Mouse (Mus musculus): ENCODE results near the gene Olfr555.
"Not testable (repeated sequence)": the region's sequence is repeated elsewhere in the genome, so short reads cannot be mapped to it uniquely, and the experiment has no call there.

The Olfr555 gene

GRCm38 (mm10) chr7:102658523-102658922 is at the start of gene Olfr555:
TSS of gene Olfr555 (plus strand) at chr7:102658823.
- DNase-seq (ENCODE audit: inconsistent ontology term): no peak

- no peak for DNase-seq (ENCODE audit: inconsistent ontology term)
Measured at GRCm38 (mm10) chr7:102618118-102618517, 40.5 kb upstream of the Olfr555 start, which contains the start of gene Olfr553. TSS of gene Olfr553 (minus strand) at chr7:102618218.

DNA sequence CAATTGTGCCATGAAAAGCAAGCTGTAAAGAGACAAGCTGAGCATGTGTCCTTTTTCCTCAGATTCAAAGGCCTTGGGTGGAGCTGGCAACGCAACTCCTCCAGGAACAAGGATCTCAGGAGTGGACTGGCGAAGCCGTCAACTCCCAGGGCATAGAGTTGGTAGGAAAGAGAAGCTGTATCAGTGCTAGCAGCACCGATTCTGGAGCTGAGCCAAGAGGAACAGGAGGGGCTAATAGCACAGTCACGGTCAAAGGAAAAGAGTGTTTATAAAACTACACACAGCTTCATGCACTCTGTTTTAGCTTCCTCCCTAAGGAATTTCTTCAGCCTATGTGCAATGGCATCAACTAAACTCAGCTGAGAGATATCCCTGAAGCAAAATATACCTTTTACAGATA is 39.0 kb upstream of the Olfr555 start:
- DNase-seq (ENCODE audit: inconsistent ontology term): no peak

DNA sequence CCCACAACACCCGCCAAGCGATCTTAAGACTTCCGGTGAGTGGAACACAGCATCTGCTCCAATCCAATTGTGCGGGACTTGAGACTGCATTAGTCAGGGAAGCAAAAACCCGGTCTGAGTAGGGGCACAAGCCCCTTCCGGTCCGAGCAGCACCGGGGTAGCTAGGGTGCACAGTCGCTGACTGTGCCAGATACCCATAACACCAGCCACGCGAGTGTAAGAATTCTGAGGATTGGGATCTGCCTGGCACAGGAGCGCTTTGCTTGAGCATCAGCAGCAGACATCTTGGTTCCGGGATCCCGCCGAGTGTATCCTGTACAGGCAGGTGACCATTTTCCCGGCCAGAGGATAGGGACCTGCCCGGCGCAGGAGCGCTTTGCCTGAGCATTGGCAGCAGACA is 38.3 kb upstream of the Olfr555 start:
- not testable (repeated sequence) for DNase-seq (ENCODE audit: inconsistent ontology term)

GRCm38 (mm10) chr7:102636665-102637064 is 22.0 kb upstream of the Olfr555 start:
- peak; percentile 31 for DNase-seq (ENCODE audit: inconsistent ontology term)

- DNase-seq (ENCODE audit: inconsistent ontology term): no peak
Measured at GRCm38 (mm10) chr7:102638132-102638531, 20.5 kb upstream of the Olfr555 start, which contains the start of gene Olfr554. TSS of gene Olfr554 (plus strand) at chr7:102638432.

GRCm38 (mm10) chr7:102644945-102645344 is 13.7 kb upstream of the Olfr555 start:
- DNase-seq (ENCODE audit: inconsistent ontology term): not testable (repeated sequence)

- peak; percentile 17 for DNase-seq (ENCODE audit: inconsistent ontology term)
Measured at GRCm38 (mm10) chr7:102664599-102664998, 6.0 kb downstream of the Olfr555 start, which contains the start of gene Olfr556. TSS of gene Olfr556 (plus strand) at chr7:102664899.

GRCm38 (mm10) chr7:102665378-102665777 is 6.8 kb downstream of the Olfr555 start:
- no peak for DNase-seq (ENCODE audit: inconsistent ontology term)

- DNase-seq (ENCODE audit: inconsistent ontology term): no peak
Measured at GRCm38 (mm10) chr7:102676225-102676624, 17.6 kb downstream of the Olfr555 start.

GRCm38 (mm10) chr7:102681916-102682315 is 23.3 kb downstream of the Olfr555 start:
- DNase-seq (ENCODE audit: inconsistent ontology term): no peak

GRCm38 (mm10) chr7:102686944-102687501 is 28.4 kb downstream of the Olfr555 start, which contains the start of gene Trim68:
TSS of gene Trim68 (minus strand) at chr7:102687327.
- peak; percentile 92 for DNase-seq (ENCODE audit: inconsistent ontology term)

GRCm38 (mm10) chr7:102695358-102696125 is 36.9 kb downstream of the Olfr555 start, which contains the start of gene Olfr557:
TSS of gene Olfr557 (plus strand) at chr7:102695910.
- peak; percentile 11 for DNase-seq (ENCODE audit: inconsistent ontology term)

DNA sequence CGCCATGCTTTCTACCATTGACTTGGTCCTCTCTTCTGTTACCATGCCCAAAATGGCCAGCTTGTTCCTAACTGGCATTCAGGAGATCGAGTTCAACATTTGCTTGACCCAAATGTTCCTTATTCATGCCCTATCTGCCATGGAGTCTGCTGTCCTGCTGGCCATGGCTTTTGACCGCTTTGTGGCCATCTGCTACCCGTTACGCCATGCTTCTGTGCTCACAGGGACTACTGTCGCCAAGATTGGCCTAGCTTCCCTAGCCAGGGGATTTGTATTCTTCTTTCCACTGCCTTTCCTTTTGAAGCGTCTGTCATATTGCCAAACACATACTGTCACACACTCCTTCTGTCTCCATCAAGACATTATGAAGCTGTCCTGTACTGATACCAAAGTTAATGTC is 39.8 kb downstream of the Olfr555 start:
- DNase-seq (ENCODE audit: inconsistent ontology term): no peak

DNA sequence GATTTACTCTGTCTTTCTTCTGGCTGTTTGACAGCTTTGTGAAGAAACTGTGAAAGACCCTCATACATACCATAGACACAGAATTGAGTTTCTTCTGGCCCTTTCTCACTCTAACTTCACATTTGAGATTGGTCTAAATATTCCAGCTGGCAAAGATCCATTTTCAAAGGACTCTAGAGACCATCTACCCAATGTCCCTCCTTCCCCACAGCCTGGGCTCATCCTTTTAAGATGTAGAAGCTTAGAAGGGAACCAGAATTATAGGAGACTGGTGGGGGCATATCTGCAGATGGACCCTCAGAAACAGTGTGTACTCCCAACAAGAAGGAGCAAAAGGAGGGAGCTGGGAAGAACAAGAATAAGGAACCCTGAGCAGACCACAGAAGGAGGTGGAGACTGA is 43.3 kb downstream of the Olfr555 start, which contains the start of gene Olfr558:
Olfr558 (plus strand) TSS at position 301 of the 400 bp plus-strand sequence.
- DNase-seq (ENCODE audit: inconsistent ontology term): no peak
